Mouse (Mus musculus): ENCODE results near the gene Kmt2e. TPM values are rescaled to one million over a fixed set of nuclear protein-coding genes. Genes with fewer than 3 reads are reported as not detected.

Gene Kmt2e
- polyA plus RNA-seq, 1 experiment = 22.9 TPM

DNA sequence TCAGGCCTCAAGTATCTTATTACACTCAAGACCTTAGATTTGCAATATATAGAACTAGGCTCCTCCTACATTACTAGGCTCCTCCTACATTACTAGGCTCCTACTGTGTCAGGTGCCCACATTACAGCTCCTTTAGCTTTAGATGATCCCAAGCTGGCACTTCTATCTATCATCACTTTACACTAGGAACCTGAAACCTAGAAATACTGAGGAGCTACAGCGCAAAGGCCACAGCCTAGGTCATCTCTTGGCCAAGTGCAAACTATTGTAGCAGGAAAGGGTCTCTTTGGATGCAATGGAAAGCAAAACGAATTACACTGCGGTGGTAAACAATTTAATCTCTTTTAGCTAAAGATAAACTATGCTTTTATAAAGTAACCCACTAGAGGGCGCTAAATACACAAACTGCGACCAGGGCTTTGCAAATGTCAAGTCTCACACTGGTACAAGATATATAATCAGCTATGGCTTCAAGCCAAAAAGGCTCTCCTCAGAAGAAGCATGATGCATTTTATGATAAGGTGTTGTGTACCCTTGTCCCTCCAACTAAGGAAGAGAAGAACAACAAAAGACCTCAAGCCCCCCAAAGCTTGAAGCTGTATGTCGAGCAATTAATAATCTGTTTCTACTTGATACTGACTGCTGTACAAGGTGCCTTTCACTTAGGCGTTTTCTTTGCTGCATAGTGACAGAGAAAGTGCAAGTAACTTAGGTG, 18.5 kb upstream of the Kmt2e start:
- Histone ChIP-seq H3K4me1 (ENCODE audit: control insufficient read depth, insufficient read depth, low read length) (peaks cover 45% of the 10 kb centered on the region), H3K4me3 (replicated peaks; ENCODE audit: extremely low read depth, low read depth, low read length) (peak overlapping the region; percentile 28)
- DNase-seq = no peak
- no peak for TF ChIP-seq POLR2A (IDR thresholded peaks at IDR 0.05; ENCODE audit: borderline replicate concordance, extremely low read depth, low read depth, low read length)
- TF ChIP-seq CTCF (IDR thresholded peaks at IDR 0.05; ENCODE audit: insufficient read depth, low read length) = 0 out of 2 replicates have a peak, but pooled peaks have one; percentile 16
- WGBS = 13% methylated on average over 7 of the region's 7 CpGs

DNA sequence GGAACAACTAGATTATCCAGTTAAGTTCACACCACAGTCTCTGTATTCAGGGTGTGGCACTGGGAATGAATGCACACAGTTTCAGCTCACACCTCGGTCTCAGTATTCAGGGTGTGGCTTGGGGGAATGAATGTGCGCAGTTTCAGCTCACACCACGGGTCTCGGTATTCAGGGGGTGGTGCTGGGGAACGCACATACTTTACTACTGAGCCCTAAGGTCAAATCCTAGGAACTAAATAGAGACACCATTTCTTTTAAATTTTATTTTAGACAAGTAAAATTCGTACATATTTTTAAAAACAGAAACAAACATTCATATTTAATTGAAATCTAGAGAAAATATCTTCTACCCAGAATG, 18.0 kb upstream of the Kmt2e start:
- TF ChIP-seq CTCF (IDR thresholded peaks at IDR 0.05; ENCODE audit: insufficient read depth, low read length) (no peak), POLR2A (IDR thresholded peaks at IDR 0.05; ENCODE audit: borderline replicate concordance, extremely low read depth, low read depth, low read length) (no peak)
- Histone ChIP-seq H3K4me1 (ENCODE audit: control insufficient read depth, insufficient read depth, low read length) (peaks cover 43% of the 10 kb centered on the region), H3K4me3 (replicated peaks; ENCODE audit: extremely low read depth, low read depth, low read length) (no peak overlapping the region)
- WGBS = 30% methylated on average over 6 of the region's 6 CpGs
- DNase-seq = no peak

DNA sequence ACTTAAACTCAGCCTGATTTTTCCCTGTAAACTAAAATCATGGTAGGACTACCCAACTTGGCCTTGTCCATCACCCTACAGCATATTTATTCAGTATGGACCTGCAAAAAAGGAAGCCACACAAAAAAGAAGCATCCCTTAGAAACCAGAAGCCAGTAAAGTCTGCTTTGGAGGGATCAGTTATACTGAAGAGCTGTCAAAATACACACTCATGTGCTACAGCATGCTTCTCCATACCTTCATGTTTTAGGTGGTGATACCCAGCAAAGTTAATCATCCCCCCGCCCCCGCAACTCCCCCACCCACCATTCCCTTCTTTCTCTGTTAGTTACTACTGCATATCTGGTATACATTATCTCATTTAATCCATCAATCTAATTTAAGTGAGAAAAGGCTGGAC, 16.5 kb upstream of the Kmt2e start:
- Histone ChIP-seq H3K4me3 (replicated peaks; ENCODE audit: extremely low read depth, low read depth, low read length) (peak overlapping the region; percentile 92), H3K4me1 (ENCODE audit: control insufficient read depth, insufficient read depth, low read length) (peaks cover 42% of the 10 kb centered on the region)
- TF ChIP-seq CTCF (IDR thresholded peaks at IDR 0.05; ENCODE audit: insufficient read depth, low read length) (no peak), POLR2A (IDR thresholded peaks at IDR 0.05; ENCODE audit: borderline replicate concordance, extremely low read depth, low read depth, low read length) (no peak)
- DNase-seq = no peak
- WGBS = 43% methylated on average over 2 of the region's 2 CpGs

DNA sequence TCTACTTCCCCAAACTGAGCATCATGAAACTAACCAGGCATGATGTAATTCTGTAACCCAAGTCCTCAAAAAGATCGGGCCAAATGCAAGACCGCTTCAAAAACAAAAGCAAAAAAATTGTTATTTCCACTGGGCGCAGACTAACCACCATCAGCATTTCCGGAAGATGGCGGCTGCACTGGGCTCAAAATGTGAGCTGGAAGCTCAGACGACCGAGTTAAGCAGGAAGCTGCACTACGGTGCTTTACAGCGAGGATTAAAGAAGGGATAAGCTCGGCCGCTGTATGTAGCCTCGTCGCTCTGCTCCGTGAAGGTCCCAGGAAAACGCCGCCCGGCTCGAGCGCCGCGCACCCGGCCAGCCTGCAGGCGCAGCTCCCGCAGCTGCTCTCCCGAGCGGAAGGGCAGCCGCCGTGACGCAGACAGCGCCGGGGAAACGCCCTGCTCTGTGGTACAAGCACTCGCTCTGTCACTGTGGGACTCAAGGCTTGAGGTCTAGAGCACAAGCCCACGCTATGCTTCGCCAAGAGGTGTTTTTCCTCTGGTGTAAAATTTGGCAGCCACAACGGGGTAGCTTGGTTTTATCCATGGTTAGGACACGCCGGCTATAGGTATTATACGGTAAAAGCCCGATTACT, 16.0 kb upstream of the Kmt2e start:
- H3K4me3 ChIP-seq (replicated peaks; ENCODE audit: extremely low read depth, low read depth, low read length) = peak overlapping the region; percentile 92
- WGBS = under 1% methylated on average over 40 of the region's 40 CpGs
- TF ChIP-seq CTCF (IDR thresholded peaks at IDR 0.05; ENCODE audit: insufficient read depth, low read length) (no peak), POLR2A (IDR thresholded peaks at IDR 0.05; ENCODE audit: borderline replicate concordance, extremely low read depth, low read depth, low read length) (peak; percentile 98)
- peaks cover 41% of the 10 kb centered on the region for H3K4me1 ChIP-seq (ENCODE audit: control insufficient read depth, insufficient read depth, low read length)
- DNase-seq = peak; percentile 87

DNA sequence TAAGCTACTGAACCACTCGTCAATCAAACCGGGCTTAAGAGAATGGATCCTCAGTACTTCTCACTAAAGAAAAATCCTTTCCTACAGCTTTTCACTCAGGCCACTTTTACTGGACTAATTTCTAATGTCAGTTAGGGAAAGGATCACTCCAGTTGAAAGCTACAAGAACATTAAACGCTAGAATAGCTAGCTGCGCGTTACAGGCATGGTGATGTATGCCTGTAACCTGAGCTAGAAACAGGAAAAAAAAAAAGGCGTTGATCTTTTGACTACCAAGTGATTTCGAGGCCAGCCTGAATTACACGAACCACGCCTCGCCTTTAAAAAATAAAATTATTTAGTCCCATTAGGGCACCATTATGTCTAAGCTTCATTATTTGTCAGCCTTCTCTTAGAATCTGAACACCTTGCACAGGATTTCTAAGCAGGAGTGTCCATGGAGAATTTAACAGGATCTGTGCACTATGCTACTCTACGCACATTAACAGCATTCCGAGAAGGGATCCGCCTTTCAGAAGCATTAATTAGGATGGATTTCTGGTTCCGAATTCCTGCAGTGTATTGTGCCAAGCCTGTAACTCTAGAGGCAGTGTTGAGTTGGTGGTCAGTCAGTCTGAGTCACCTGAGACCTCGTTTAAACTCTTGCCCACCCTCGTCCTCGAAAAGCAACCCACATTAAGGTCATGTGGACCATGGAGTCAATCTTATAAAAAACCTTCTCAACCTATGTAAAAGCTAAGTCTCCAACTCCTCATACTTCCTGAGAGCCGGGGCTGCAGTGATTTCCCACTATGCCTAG, 15.2 kb upstream of the Kmt2e start:
- 3% methylated on average over 18 of the region's 18 CpGs for WGBS
- no peak for DNase-seq
- TF ChIP-seq CTCF (IDR thresholded peaks at IDR 0.05; ENCODE audit: insufficient read depth, low read length) = no peak
- no peak for TF ChIP-seq POLR2A (IDR thresholded peaks at IDR 0.05; ENCODE audit: borderline replicate concordance, extremely low read depth, low read depth, low read length)
- Histone ChIP-seq H3K4me1 (ENCODE audit: control insufficient read depth, insufficient read depth, low read length) (peaks cover 34% of the 10 kb centered on the region), H3K4me3 (replicated peaks; ENCODE audit: extremely low read depth, low read depth, low read length) (peak overlapping the region; percentile 92)

DNA sequence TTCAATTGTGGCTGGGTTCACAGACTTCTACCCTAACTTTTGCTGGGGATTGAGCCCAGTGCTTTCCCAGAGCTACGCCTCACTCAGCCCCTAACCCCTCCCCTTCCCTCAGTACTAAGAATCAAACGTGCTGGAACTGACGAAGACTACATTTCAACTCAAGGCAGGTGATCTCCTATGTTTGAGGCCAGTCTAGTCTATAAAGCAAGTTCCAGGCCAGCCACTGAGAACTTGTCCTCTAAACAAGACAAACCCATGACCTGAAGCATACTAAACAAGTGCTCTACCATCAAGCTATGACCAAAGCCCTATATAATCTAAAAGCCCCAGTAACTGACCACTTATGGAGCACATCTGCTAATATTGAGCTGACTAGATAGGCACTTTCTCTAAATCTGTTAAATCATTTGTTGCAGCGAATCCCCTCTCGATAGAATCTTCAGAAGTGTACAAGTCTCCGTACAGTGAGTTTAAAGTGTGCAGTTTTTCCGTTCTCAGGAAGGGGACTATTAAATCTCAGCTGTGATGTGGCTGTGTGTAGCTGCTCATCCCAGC, 14.5 kb upstream of the Kmt2e start:
- 35% methylated on average over 7 of the region's 7 CpGs for WGBS
- TF ChIP-seq POLR2A (IDR thresholded peaks at IDR 0.05; ENCODE audit: borderline replicate concordance, extremely low read depth, low read depth, low read length) (no peak), CTCF (IDR thresholded peaks at IDR 0.05; ENCODE audit: insufficient read depth, low read length) (no peak)
- DNase-seq = no peak
- Histone ChIP-seq H3K4me3 (replicated peaks; ENCODE audit: extremely low read depth, low read depth, low read length) (no peak overlapping the region), H3K4me1 (ENCODE audit: control insufficient read depth, insufficient read depth, low read length) (peaks cover 31% of the 10 kb centered on the region)

DNA sequence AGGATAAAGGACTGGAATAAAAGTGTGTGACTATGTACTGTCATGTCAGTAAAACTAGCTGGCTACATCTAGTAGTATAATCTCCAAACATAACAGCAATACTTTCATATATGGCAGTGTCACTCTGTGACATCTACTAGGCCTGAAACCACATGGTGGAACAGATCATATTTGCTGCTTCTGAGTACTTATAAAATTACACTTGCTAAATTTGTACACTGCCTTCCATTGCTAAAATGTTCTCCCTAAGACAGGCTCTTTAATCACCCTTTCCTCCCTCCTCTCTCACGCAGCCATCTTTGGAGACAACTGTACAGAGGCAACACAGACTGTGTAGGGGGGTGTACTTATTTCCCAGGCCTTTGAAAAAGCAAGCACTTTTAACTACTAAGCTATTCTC, 13.8 kb upstream of the Kmt2e start:
- no peak for DNase-seq
- H3K4me3 ChIP-seq (replicated peaks; ENCODE audit: extremely low read depth, low read depth, low read length) = no peak overlapping the region
- WGBS = 52% methylated on average over 1 of the region's 1 CpGs
- H3K4me1 ChIP-seq (ENCODE audit: control insufficient read depth, insufficient read depth, low read length) = peaks cover 26% of the 10 kb centered on the region
- TF ChIP-seq CTCF (IDR thresholded peaks at IDR 0.05; ENCODE audit: insufficient read depth, low read length) (no peak), POLR2A (IDR thresholded peaks at IDR 0.05; ENCODE audit: borderline replicate concordance, extremely low read depth, low read depth, low read length) (no peak)

DNA sequence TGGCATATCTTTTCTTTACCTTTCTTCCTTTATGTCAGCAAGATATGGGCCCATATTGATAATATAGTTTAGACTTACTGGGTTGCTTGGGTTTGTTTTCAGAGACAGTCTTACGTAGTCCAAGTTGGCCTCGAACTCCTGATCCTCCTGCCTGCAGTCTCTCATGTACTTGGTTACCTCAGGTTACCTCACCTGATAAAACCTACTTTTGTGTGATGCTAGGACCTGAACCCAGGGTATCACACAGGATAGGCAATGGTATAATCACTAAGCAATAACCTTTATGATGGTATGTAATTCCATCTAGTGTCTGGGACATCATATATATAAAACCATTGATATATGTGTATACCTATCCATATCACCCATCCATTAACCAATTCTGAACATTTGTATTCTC, 12.8 kb upstream of the Kmt2e start:
- WGBS = 96% methylated on average over 2 of the region's 2 CpGs
- TF ChIP-seq POLR2A (IDR thresholded peaks at IDR 0.05; ENCODE audit: borderline replicate concordance, extremely low read depth, low read depth, low read length) (no peak), CTCF (IDR thresholded peaks at IDR 0.05; ENCODE audit: insufficient read depth, low read length) (no peak)
- no peak for DNase-seq
- peaks cover 18% of the 10 kb centered on the region for H3K4me1 ChIP-seq (ENCODE audit: control insufficient read depth, insufficient read depth, low read length)
- H3K4me3 ChIP-seq (replicated peaks; ENCODE audit: extremely low read depth, low read depth, low read length) = no peak overlapping the region

DNA sequence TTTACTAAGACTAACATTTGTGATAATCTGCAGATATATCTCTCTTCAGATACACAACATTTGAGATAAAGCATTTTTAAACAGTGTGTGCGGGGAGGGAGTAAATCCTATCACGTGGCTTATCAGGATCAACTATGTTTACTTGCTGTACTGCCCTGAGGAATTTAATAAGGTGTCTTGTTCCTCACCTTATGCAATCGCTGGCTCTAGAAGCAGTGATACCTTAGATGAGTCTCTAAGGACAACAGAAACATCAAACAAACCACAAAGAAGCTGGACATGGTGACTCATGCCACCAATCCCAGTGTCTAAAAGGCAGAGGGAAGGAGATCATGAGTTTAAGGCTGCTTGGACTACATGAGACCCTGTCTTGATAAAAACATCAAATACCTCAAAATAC, 11.2 kb upstream of the Kmt2e start:
- 41% methylated on average over 3 of the region's 3 CpGs for WGBS
- H3K4me1 ChIP-seq (ENCODE audit: control insufficient read depth, insufficient read depth, low read length) = peaks cover 21% of the 10 kb centered on the region

More for the DNA sequence above, 11.2 kb upstream of the Kmt2e start:
- no peak for DNase-seq
- H3K4me3 ChIP-seq (replicated peaks; ENCODE audit: extremely low read depth, low read depth, low read length) = no peak overlapping the region
- TF ChIP-seq POLR2A (IDR thresholded peaks at IDR 0.05; ENCODE audit: borderline replicate concordance, extremely low read depth, low read depth, low read length) (no peak), CTCF (IDR thresholded peaks at IDR 0.05; ENCODE audit: insufficient read depth, low read length) (no peak)

Measured in lung, adult 2 months (tissue).